Mouse (Mus musculus) brain, embryonic 18.5 days (tissue): ENCODE measurements at regions not wholly inside any gene's neighbourhood (a gene's known extent, or its start where the extent isn't known, plus 50 kb on each side); places are given as distances from the start of the nearest gene placed in this dataset.

Experiments used
- DNase-seq: peaks from one replicate; pipeline ENCODE4 v3.0.0-alpha.2; 2012; ENCODE audit warnings: low read depth, low spot score

DNA sequence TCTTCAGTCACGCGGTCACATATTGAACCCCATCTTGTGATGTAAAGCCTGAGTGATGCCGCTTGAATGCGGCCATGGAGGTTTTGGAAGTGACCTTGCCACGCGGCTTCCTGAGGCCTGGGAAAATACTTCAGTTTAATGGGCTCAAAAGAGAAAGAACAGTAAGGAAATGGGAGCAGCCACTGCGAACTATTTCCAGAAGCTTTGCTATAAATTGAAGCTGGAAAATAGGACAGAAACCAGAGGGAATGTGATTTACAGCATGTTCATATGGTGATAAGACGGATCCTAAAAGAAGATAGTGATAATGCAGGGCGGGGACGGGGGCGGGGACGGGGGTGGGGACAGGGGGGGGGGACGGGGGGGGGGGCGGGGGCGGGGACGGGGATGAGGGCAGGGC lies 52.7 kb upstream of the Trpc4 start:
- DNase-seq = no peak

- DNase-seq = no peak
These were observed 72.2 kb upstream of the Trpc4 start for GRCm38 (mm10) chr3:54083634-54084033.

- DNase-seq = no peak
These were observed 79.4 kb upstream of the Trpc4 start for GRCm38 (mm10) chr3:54076461-54076860.

DNA sequence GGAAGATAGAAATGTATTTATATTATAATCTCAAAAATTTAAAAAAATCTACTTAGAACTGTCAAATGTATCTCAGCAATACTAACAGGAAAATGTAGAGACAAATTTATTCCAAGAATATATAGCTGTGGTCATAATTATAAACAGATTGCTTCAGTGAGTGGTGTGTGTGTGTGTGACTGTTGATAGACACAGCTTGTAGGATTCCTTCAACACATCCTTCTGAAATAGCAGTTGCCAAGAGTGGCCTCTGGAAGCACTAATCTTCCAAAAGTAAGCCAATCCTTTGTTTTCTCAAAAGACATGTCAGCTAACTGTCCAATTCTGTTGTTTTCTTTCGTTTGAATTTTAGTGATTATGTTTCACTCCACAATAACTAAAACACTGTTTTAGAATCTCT lies 95.2 kb upstream of the Trpc4 start:
- DNase-seq = no peak

DNA sequence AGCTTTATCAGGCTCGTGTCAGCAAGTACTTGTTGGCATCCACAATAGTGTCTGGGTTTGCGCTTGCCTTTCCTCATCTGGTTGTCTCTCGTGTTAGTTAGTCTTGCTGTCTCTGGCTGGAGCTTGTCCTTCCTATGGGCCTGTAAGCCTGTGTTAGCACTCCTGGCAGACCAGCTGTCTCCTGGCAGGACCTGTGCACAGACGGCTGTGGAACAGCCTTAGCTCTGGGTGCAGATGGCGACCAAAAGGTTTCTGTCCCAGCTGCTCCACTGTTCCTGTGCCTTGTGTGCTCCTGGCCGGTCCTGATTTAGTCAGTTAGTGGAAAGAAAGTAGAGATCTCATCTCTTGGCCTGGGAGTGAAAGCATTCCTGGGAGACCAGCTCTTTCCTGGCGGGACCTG lies 101.5 kb upstream of the Trpc4 start:
- no peak for DNase-seq

DNA sequence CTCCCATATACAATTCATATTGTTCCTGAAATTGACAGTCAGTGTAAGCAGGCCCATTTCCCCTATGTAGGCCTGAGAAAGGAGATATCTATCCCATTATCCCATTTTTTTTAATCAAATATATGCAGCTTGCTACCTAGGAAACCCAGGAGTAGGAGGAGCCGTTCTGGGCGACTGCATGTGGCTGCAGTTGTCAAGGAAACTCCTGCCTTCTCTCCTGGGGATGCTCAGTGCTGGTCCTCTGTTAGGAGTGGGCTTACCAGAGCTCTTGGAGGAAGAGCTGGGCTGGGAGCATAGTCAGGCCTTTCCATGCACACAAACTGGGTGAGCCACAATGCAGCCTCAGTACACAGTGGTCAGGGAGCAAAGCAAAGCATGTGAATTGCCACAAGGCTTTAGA lies 106.5 kb upstream of the Trpc4 start:
- peak; percentile 20 for DNase-seq

DNA sequence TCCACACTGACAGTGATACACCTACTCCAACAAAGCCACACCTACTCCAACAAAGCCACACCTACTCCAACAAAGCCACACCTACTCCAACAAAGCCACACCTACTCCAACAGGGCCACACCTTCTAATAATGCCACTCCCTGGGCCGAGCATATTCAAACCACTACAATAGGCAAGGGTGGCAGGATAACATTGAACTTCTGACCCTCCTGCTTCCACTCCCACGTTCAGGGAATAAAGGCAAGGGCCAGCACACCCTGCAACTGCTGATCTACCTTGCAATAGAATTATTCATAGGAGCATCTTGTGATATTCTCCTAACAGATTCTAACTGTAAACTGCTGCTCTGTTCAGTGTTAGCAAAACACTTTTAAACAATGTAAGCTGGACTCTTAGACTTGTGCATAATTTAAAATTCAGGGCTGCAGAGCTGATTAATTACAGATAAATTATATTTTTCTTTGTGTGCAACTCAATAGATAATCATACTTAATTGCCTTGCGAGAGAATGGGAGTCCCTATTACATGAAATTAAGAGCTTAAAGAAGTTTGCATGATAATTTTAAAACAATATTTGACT lies 107.7 kb upstream of the Trpc4 start:
- no peak for DNase-seq

- DNase-seq = no peak
These were observed 128.5 kb upstream of the Trpc4 start for GRCm38 (mm10) chr3:54027365-54027764.

DNA sequence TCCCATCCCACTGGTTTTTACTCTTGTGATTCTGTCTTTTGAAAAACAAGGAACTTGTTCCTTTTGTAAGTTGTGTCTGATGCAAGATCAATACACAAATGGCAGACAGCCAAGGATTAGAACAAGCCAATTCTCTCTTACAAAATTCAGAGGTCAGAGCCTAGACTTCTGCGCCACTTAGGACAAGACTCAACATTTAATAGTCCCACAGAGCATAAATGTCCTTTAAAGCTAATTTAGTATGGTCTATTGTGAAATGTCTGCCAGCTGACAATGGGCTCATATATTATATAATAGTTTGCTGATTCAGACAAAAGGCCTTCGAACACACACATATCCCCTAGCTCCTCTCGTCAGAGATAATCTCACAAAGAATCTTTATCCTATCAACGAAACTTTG lies 135.6 kb upstream of the Trpc4 start:
- no peak for DNase-seq

DNA sequence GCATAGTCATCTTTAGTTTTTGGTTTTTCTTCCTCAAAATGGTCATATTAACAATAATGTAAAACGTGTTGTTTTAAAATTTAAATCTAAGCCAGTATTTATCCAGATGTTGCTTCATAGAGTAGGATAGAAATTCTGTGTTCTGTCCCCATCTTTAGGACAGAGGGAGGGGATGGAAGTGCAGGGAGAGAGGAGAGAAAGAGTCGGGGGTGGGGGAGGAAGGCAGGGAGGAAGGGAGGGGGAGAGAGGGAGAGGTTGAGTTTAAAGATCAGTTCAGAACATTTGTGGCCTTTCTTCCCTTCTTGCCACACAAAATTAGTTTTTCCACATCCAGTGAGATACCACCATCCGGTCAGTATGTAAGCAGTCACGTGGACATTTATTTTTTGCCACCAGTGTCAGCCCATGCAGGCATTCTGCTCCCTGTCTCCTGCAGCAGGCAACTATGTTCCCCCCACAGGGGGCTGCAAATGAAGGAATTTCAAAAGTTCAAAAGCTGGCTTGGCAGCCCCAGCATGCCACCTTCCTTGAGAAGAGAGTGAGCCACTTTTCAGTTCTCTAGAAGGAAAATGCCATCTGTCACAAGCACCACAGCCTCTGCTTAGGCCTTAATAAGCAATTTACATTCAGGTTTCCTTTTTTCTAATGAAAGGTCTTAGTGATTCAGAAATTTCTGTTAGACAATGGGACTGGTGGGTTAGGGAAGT lies 137.7 kb upstream of the Trpc4 start:
- DNase-seq = peak; percentile 10

- no peak for DNase-seq
These were observed 139.0 kb upstream of the Trpc4 start for GRCm38 (mm10) chr3:54016877-54017276.

DNA sequence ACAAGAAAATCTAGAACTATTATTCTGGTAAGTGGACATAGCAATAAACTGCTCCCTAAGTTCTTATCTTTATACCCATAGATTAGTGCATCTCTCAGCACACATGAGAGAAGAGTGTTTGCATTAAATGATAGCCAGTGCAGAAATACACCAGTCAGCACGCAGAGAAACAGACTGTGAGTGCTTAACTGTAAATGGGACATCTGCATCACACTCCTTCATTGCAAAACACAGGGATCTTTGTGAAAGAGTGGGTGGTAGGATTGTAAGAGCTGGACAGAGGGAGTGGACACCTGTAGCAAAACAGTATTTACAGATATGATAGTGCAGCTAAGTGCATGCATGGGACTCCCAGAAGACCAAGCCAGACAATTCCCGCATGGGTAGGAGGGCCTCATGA lies 144.8 kb upstream of the Trpc4 start:
- DNase-seq = no peak

DNA sequence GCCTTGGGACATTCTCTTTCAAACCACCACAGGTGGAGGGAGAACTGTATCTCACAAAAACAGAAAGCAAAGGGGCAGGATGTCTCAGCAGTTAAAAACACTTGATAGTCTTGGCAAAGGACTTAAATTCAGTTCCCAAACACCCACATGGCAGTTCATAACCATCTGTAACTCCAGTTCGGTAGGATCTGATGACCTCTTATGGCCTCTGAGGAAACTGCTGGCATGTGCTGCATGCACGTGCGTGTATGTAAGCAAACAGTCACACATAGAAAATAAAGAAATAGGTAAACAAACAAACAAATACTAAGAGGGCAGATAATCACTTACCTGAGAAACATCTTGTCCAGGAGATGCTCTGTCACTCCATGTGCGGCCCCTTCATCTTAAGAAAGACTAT lies 129.4 kb upstream of the Ufm1 start:
- DNase-seq = no peak

DNA sequence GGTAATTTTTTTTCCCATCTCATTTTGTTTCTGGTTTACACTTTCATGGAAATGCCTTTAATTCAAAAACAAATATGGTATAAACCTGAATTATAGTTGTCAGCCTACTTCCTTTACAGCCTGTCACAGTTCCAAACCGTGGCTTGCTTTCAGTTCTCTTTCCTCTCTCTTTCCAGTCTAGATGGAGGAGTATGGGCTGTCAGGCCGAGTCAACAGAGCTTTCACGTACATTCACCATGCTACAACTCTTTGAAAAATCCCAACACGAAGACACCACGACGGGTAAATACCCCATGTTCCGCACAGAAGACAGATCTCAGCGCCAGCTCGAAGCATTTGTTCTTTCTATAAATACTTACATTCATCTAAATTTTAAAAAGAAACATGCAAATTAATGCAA lies 125.2 kb upstream of the Ufm1 start:
- DNase-seq = peak; percentile 77

DNA sequence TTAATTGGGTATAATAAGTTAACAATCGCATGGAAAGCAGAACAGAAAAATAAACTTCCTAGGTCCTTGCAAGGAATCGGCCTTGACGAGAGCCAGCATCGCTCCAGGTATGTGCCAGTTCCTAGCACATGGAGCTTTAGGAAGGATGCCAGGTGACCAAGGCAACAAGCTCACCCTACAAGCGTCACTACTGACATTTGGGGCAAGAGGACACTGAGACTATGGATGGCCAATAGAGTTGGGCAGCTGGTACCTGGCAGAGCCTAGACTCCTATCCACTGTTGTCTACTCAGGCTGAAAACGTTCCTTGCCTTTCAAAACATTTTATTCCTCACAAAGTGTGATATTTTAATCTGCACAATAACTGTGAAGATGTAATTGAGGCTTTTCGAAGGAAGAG lies 124.6 kb upstream of the Ufm1 start:
- DNase-seq = no peak

GRCm38 (mm10) chr3:53987316-53987715 lies 123.7 kb upstream of the Ufm1 start:
- no peak for DNase-seq

DNA sequence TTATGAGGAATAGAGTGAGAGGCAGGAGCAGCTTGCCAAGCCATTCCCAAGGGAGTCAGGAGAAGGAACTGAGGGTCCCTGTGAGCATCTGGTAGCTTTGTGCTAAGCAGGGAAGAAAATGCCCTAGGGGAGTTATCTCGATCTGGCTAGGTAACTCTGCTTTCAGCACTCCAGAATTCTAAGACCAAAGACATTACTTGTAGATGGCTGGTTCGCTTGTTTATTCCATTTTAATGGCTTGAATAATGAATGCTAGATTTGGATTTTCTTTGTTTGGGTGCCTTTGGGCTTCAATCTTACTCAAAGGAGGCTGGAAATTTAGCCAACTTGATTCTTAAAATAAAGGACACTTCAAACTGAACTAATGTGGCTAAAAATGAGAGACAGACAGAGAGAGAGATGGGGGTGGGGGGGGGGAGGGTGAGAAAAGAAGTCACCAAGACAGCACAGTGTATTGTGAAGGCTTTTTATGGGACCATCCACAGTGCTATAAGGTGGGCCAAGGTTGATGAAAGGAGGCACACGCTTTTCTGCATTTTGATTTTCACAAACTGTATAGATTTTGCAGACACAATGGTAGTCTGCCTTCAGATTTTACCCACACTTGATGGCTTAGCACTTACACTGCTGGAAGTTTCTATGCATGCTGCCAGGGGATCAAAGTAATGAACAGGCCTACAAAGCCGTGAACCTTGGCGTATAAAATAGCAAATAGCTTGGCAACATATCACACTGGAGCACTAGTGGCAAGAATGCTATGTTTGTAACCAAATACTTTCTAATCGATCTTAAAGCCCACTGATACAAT lies 121.3 kb upstream of the Ufm1 start:
- DNase-seq = no peak

DNA sequence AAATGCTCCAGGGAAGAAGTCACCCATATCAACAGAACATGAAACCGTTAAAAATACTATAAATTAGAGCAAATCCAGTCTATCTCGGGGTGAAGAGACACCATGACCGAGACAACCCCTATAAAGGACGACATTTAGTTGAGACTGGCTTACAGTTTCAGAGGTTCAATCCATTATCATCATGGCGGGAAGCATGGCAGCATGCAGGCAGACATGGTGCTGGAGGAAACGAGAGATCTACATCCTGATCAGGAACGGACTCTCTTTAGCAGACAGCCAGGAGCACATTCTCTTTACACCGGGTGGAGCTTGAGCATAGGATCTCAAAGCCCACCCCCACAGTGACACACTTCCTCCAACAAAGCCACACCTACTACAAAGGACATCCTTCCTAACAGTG lies 118.7 kb upstream of the Ufm1 start:
- DNase-seq = no peak

DNA sequence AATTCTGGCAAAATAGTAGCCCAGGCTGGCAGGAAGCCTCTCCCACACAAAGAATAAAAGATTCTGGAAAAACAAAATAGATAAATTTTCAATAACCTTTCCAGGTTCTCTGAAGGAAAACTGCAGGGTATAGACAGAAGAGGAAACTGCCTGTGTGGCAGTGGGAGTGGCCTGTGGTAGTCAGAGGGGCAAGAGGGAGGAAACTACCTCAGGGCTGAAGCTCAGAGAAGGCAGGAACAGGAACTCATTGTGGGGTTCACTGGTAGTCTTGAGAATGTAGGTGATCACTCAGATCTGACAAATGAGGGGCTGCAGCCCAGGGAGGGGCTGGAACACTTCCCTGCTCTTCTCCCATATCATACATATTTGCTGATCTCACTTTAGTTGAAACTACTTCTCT lies 118.0 kb upstream of the Ufm1 start:
- no peak for DNase-seq

DNA sequence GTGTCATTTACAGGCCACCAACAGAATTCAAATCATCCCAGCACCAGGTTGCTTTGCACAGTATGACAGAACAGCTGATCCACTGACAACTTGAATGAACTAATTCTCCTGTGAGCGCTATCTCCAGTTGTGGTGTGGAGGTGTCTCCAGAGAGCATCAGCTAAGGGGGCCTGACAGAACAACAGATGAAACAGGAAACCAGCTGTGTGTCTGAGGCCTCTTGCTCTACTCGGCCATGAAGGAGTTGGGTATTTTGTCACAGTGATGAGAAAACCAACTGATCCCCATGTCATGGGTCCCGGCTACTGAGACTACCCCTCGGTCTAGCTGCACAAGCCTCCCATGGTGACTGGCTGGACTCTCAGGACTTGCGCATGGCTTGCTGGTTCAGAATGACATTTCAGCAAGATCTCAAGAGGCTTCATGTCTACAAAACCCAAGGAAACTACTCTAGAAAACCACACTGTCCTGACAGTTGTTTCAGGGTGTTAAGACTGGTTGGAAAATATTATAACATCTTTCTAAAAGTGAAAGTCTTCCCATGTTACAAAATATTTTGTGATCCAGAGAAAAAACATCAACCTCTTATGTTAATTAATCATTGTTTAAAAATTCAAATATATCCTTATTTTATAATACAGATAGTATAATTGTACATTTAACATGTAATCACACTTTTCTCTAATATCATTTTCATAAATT lies 113.9 kb upstream of the Ufm1 start:
- no peak for DNase-seq

- no peak for DNase-seq
These were observed 111.4 kb upstream of the Ufm1 start for GRCm38 (mm10) chr3:53974905-53975551.
